Mouse (Mus musculus) kidney, embryonic 14.5 days (tissue): ENCODE results near the gene Tmem132e. TPM values are rescaled to one million over a fixed set of nuclear protein-coding genes. Genes with fewer than 3 reads are reported as not detected.

Experiments used
- ATAC-seq: fragments of 200-750 bp; cut with Nextera tagmentation; 2 replicates; pipeline ENCODE4 v1.8.0; 2017; ENCODE audit warnings: moderate number of reproducible peaks, mild to moderate bottlenecking, moderate TSS enrichment, moderate library complexity; ENCODE audit not compliant: low FRiP score, low TSS enrichment
- H3K27ac ChIP-seq: fragments of 300-500 bp; sonication (generic); 2 replicates; pipeline ENCODE4 v1.5.1; 2014; ENCODE audit warnings: low read depth, mild to moderate bottlenecking, low read length, moderate library complexity, mixed read lengths
- H3K27me3 ChIP-seq: fragments of 300-500 bp; sonication (generic); 2 replicates; pipeline ENCODE4 v1.6.1; 2014; ENCODE audit warnings: mild to moderate bottlenecking, low read length; ENCODE audit not compliant: control insufficient read depth, insufficient read depth
- H3K36me3 ChIP-seq: fragments of 300-500 bp; sonication (generic); 2 replicates; pipeline ENCODE4 v1.6.1; 2014; ENCODE audit warnings: low read length, mixed read lengths; ENCODE audit not compliant: control insufficient read depth, insufficient read depth
- H3K4me1 ChIP-seq: fragments of 300-500 bp; sonication (generic); 2 replicates; pipeline ENCODE4 v1.6.1; 2014; ENCODE audit warnings: low read length, mixed read lengths; ENCODE audit not compliant: control insufficient read depth, insufficient read depth
- H3K4me2 ChIP-seq: fragments of 300-500 bp; sonication (generic); replicated peaks from 2 replicates; pipeline ENCODE4 v1.6.1; 2014; ENCODE audit warnings: low read depth, mild to moderate bottlenecking, low read length
- H3K4me3 ChIP-seq: fragments of 300-500 bp; sonication (generic); 2 replicates; pipeline ENCODE4 v1.5.1; 2014; ENCODE audit warnings: mild to moderate bottlenecking, low read length
- H3K9ac ChIP-seq: fragments of 300-500 bp; sonication (generic); 2 replicates; pipeline ENCODE4 v1.6.1; 2014; ENCODE audit warnings: low read depth, mild to moderate bottlenecking, low read length, moderate library complexity
- H3K9me3 ChIP-seq: fragments of 300-500 bp; sonication (generic); 2 replicates; pipeline ENCODE4 v1.6.1; 2016; ENCODE audit warnings: low read length; ENCODE audit not compliant: control insufficient read depth
- WGBS: fragments of 180-500 bp; shearing (Covaris S2); extraction: QIAGEN DNeasy Blood & Tissue Kit; methylation state at CpG from one replicate; pipeline ENCODE4 v1.1.7; 2014; 5-methylcytosine and 5-hydroxymethylcytosine counted together
- polyA plus RNA-seq: library from polyadenylated mRNA; unstranded; fragments of >200 nt; fragmentation: Nextera tagmentation; extraction: Ambion mirVana; gene quantifications from 2 replicates; pipeline ENCODE4 v1.2.1, GENCODE M21; 2014

Tmem132e gene
- polyA plus RNA-seq, 1 experiment from 2014 or later, result 0.37 TPM

DNA sequence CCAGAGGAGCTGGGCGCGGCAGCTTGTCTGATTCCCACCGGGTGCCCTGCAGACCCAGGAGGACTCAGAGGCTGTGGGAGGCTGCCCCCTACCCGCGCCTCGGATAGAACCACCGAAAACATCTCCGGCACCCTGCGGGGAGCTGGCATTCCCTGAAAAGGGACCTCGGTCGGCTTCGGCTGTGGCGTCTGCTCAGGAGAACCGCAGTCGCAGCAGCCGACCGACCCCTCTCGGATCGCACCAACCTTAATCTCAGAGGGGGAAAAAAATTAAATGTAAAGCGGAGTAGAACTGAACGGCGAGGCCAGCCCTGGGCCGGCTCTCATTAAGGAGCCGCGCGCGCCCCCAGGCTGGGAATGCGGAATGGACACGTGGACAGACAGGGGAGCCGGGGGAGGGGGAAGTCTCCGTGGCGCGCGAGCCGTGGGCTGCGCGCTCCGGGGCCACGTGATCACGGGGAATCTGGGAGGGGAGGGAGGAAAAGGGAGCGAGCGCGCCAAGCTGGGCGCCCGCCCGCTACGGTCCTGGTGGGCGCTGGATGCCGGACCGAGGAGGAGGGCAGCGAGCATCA lies 1.6 kb upstream of the Tmem132e start:
- no peak overlapping the region for H3K27ac ChIP-seq
- peak overlapping the region; percentile 79 for H3K4me2 ChIP-seq
- H3K4me1 ChIP-seq, result peaks cover 16% of the 10 kb centered on the region; the same call in 1 of the 2 replicates
- ATAC-seq, result peak; percentile 53
- H3K9me3 ChIP-seq, result no peaks in the 10 kb centered on the region
- WGBS, result under 1% methylated on average over 40 of the region's 51 CpGs
- no peak overlapping the region for H3K9ac ChIP-seq
- H3K36me3 ChIP-seq, result no peaks in the 10 kb centered on the region
- peaks cover 88% of the 10 kb centered on the region for H3K27me3 ChIP-seq
- H3K4me3 ChIP-seq, result peak overlapping the region; percentile 42

GRCm38 (mm10) chr11:82387711-82388341 lies 874 bp upstream of the Tmem132e start:
- Histone ChIP-seq H3K9ac (peak overlapping the region; percentile 12; the same call in 1 of the 2 replicates), H3K27me3 (peaks cover 91% of the 10 kb centered on the region), H3K4me1 (peaks cover 16% of the 10 kb centered on the region; the same call in 1 of the 2 replicates), H3K9me3 (no peaks in the 10 kb centered on the region), H3K36me3 (no peaks in the 10 kb centered on the region), H3K27ac (no peak overlapping the region), H3K4me2 (peak overlapping the region; percentile 79), H3K4me3 (peak overlapping the region; percentile 42)
- no peak for ATAC-seq
- WGBS, result under 1% methylated on average over 47 of the region's 47 CpGs

DNA sequence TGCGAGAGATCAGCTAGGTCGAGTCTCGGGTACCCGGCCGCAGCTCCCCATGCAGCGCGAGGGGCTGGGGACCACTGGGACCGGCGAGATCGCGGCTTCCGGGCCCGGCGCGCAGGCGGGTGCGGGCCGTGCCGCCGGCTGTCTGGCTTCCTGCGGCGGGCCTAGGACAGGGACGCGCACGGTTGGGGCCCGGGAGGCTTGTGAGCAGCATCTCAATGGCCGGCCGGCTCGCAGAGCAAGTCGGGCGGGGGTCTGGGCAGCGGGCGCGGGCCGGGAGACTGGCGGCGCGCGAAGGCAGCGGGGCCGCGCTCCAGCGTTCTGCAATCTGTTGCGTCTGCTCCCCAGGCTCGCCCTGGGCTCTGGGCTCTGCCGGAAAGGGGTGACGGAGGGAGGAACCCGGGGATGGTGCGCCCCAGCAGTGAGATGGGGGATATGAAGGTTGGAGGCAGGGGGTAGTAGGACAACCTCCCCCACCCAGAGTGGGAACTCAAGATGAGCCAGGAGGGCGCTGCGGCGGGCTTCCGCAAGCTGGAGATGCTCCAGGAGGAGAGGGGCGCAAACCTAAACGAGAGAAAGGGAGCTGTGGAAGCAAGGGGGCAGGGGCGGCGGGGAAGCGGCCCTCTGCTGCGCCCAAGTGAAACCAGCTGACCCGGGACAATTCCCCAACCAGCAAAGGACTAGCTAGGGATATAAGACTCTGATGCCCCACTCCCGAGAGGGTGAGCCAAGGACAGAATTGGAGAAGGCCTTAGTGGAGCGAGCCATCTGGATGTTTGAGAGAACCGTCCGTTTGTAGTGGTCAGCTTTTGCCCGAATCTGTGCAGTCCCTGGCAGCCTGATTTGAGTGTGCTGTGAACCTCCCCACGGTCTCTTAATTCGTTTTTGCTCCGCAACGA lies 944 bp downstream of the Tmem132e start:
- Histone ChIP-seq H3K9me3 (no peaks in the 10 kb centered on the region), H3K27me3 (peaks cover 84% of the 10 kb centered on the region), H3K27ac (no peak overlapping the region), H3K4me2 (peak overlapping the region; percentile 79), H3K36me3 (no peaks in the 10 kb centered on the region), H3K9ac (peak overlapping the region; percentile 47; the same call in 1 of the 2 replicates), H3K4me1 (peaks cover 16% of the 10 kb centered on the region; the same call in 1 of the 2 replicates), H3K4me3 (peak overlapping the region; percentile 42)
- ATAC-seq, result peak; percentile 32; the same call in 1 of the 2 replicates
- 2% methylated on average over 68 of the region's 69 CpGs for WGBS

DNA sequence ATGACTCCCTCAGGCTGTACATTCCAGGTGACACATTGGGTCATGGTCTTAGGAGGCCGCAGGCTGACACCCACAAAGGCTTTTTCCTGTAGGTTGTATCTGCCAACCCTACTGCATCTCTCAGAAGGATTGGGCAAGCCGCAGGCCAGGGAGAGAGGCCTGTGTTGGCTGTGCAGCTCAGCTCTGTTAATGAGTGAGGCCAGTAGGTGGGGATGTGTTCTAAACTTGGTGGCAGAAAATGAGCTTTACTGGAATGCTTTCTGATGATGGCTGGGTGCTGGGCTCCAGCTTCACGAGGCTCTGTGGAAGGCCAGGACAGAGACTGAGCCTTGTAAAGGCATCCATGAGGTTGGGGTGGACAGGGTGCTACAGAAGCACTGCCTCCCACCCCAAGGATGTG lies 3.6 kb downstream of the Tmem132e start:
- ATAC-seq, result no peak
- H3K27me3 ChIP-seq, result peaks cover 60% of the 10 kb centered on the region
- WGBS, result 73% methylated on average over 3 of the region's 3 CpGs

DNA sequence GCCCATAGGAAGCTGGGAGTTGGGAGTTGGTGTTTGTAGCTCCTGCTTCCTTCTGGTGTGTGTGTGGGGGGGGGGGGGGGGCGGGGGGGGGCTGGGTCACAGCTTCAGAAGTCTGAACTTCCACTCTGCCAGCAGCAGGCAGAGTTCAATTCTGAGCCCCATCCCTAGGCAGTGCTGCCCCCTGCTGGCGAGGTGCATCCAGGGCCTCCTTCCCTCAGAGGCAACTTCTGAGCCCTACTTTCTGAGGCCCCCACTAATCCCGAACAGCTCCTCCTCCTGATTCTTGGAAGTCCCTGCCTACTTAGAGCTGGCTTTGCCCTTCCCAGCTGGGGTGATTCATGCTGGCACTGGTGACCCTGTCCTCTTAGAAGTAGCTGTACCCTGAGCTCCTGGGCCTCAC lies 10.9 kb downstream of the Tmem132e start:
- Histone ChIP-seq H3K36me3 (no peaks in the 10 kb centered on the region), H3K4me3 (no peak overlapping the region), H3K4me2 (no peak overlapping the region), H3K4me1 (no peaks in the 10 kb centered on the region), H3K27ac (no peak overlapping the region), H3K9ac (no peak overlapping the region), H3K27me3 (peaks cover 6% of the 10 kb centered on the region; the same call in 1 of the 2 replicates), H3K9me3 (no peaks in the 10 kb centered on the region)
- 28% methylated on average over 3 of the region's 3 CpGs for WGBS
- ATAC-seq, result no peak

More for the DNA sequence above, 3.6 kb downstream of the Tmem132e start:
- Histone ChIP-seq H3K4me3 (no peak overlapping the region), H3K36me3 (no peaks in the 10 kb centered on the region), H3K4me1 (peaks cover 16% of the 10 kb centered on the region; the same call in 1 of the 2 replicates), H3K4me2 (no peak overlapping the region), H3K9me3 (no peaks in the 10 kb centered on the region), H3K9ac (no peak overlapping the region), H3K27ac (no peak overlapping the region)

- Histone ChIP-seq H3K4me2 (no peak overlapping the region), H3K36me3 (no peaks in the 10 kb centered on the region), H3K27me3 (0 out of 2 replicates have a peak, but pooled peaks cover 3% of the 10 kb centered on the region), H3K27ac (no peak overlapping the region; the same call in 1 of the 2 replicates), H3K4me3 (no peak overlapping the region), H3K9ac (no peak overlapping the region), H3K9me3 (no peaks in the 10 kb centered on the region), H3K4me1 (peaks cover 5% of the 10 kb centered on the region; the same call in 1 of the 2 replicates)
- ATAC-seq, result peak; percentile 66; the same call in 1 of the 2 replicates
- 16% methylated on average over 3 of the region's 3 CpGs for WGBS
These were observed 16.9 kb downstream of the Tmem132e start for GRCm38 (mm10) chr11:82405641-82406040.

DNA sequence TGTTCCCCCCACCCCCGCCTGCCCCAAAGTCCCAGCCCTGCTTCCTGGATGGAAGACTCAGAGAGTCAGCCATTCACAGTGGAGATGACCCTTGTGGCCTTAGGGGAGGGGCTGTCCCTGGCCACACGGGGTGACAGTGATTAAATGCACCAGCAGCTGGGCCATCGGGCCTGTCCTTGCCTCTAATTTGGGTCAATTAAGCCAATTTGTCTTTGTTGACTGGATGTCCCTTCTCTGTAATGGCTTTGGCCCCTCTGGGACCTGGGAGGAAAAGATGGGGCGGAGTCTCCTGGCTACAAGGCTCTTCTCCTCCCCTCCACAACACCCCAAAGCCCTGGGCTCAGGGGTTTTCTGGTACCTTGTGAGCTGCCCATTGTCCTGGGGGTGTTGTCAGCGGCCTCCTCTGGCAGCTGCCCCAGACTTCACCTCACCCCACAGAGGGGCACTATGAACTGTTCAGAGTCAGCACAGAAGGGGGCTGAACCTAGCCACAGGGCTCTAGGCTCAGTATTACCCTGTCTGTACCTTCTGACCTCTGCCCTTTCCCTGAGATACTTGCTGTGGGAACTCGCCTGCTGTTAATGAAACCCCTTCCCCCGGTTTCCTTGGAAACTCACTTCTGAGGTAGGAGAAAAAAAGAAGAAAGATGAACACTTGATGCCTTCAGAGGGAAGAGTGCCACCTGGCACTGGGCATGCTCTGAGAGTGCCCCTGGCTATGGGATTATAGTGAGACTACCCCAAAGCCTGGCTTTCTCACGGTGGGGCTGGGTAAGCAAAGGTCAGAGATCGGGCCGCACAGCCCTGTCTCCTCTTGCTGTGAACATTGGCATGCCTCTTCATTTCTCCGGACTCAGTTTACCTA lies 17.9 kb downstream of the Tmem132e start:
- Histone ChIP-seq H3K27ac (no peak overlapping the region), H3K4me1 (peaks cover 5% of the 10 kb centered on the region; the same call in 1 of the 2 replicates), H3K9me3 (no peaks in the 10 kb centered on the region), H3K4me2 (no peak overlapping the region), H3K36me3 (no peaks in the 10 kb centered on the region), H3K4me3 (no peak overlapping the region), H3K9ac (no peak overlapping the region), H3K27me3 (0 out of 2 replicates have a peak, but pooled peaks cover 3% of the 10 kb centered on the region)
- ATAC-seq, result peak; percentile 59
- WGBS, result 31% methylated on average over 11 of the region's 11 CpGs

GRCm38 (mm10) chr11:82412496-82412895 lies 23.8 kb downstream of the Tmem132e start:
- Histone ChIP-seq H3K27ac (no peak overlapping the region), H3K4me2 (no peak overlapping the region), H3K4me1 (peaks cover 16% of the 10 kb centered on the region; the same call in 1 of the 2 replicates), H3K4me3 (no peak overlapping the region), H3K36me3 (no peaks in the 10 kb centered on the region), H3K27me3 (no peaks in the 10 kb centered on the region), H3K9ac (no peak overlapping the region), H3K9me3 (no peaks in the 10 kb centered on the region)
- 62% methylated on average over 1 of the region's 1 CpGs for WGBS
- ATAC-seq, result no peak
